Comparison of ENCODE assay signal across 8 mouse cellular contexts in genomic region chr3:52009321-52009720, GRCm38 (mm10).
A peak's percentile ranks its signal among the peaks of the same experiment; 100 is the strongest.
DNase-seq lines count a peak whose midpoint lies in the region; ATAC-seq and TF ChIP-seq lines count a peak whose summit lies in the region.

No protein-coding gene starts in this region.

- no peak for TF ChIP-seq POLR2A in MEL (IDR thresholded peaks at IDR 0.05; ENCODE audit: control insufficient read depth in 1 of 2, insufficient read depth in 1 of 2, low read depth in 1 of 2, low read length in 2 of 2, poor library complexity in 1 of 2)

- TF ChIP-seq RAD21 in MEL (IDR thresholded peaks at IDR 0.05; ENCODE audit: low read depth, low read length): peak; percentile 22

- TF ChIP-seq CTCF in MEL (IDR thresholded peaks at IDR 0.05 in 2 of 3, conservative IDR thresholded peaks at IDR 0.05 in 1 of 3; ENCODE audit: control insufficient read depth in 1 of 3, insufficient read depth in 1 of 3, low read depth in 2 of 3, low read length in 3 of 3, poor library complexity in 1 of 3, severe bottlenecking in 1 of 3): peak in 1 of 3 experiments; percentile 33; a peak in 2 of 6 replicates

- no peaks in the 10 kb centered on the region for H3K27me3 ChIP-seq in MEL (ENCODE audit: control insufficient read depth in 1 of 2, insufficient read depth in 2 of 2, low read length in 2 of 2)
- no peaks in the 10 kb centered on the region for H3K27me3 ChIP-seq in hindbrain, embryonic 16.5 days (replicated peaks; ENCODE audit: control insufficient read depth, insufficient read depth, low read length)
- no peaks in the 10 kb centered on the region for H3K27me3 ChIP-seq in neural tube, embryonic 13.5 days

- peaks cover 0 to 3% of the 10 kb centered on the region in 2 experiments; a peak in 2 of 4 replicates for H3K36me3 ChIP-seq in MEL (ENCODE audit: control insufficient read depth in 1 of 2, insufficient read depth in 2 of 2, low read length in 2 of 2)
- no peaks in the 10 kb centered on the region for H3K36me3 ChIP-seq in hindbrain, embryonic 16.5 days (ENCODE audit: control insufficient read depth, insufficient read depth, low read length)
- no peaks in the 10 kb centered on the region for H3K36me3 ChIP-seq in neural tube, embryonic 13.5 days

- WGBS in hindbrain, embryonic 16.5 days: 13% methylated on average over 6 of the region's 6 CpGs
- WGBS in neural tube, embryonic 13.5 days: 16% methylated on average over 6 of the region's 6 CpGs

- peak; percentile 36 for DNase-seq in kidney, postnatal 10 days
- no peak for DNase-seq in kidney, adult 18-20 months
- DNase-seq in MEL (ENCODE audit: low read depth, low spot score): peak; percentile 10
- DNase-seq in adrenal gland, adult (ENCODE audit: inconsistent age in 2 of 2, low spot score in 1 of 2): no peak
- DNase-seq in right cerebral cortex, postnatal 25 days: no peak

- peak; percentile 48 for ATAC-seq in common myeloid progenitor, adult 5-6 weeks (replicated peaks; ENCODE audit: low read depth, poor library complexity, severe bottlenecking)
- peak; percentile 67 for ATAC-seq in hindbrain, embryonic 16.5 days
- 0 out of 2 replicates have a peak, but pooled peaks have one; percentile 34 for ATAC-seq in neural tube, embryonic 13.5 days (ENCODE audit: low read depth)

- peaks cover 3 to 7% of the 10 kb centered on the region in 2 experiments for H3K4me1 ChIP-seq in MEL (ENCODE audit: control insufficient read depth in 1 of 2, insufficient read depth in 2 of 2, low read length in 2 of 2)
- peaks cover 11% of the 10 kb centered on the region for H3K4me1 ChIP-seq in hindbrain, embryonic 16.5 days (ENCODE audit: control insufficient read depth, insufficient read depth, low read depth, low read length)
- peaks cover 61% of the 10 kb centered on the region for H3K4me1 ChIP-seq in neural tube, embryonic 13.5 days (replicated peaks)

- H3K27ac ChIP-seq in MEL (ENCODE audit: control insufficient read depth, low read depth, low read length): no peak overlapping the region
- H3K27ac ChIP-seq in hindbrain, embryonic 16.5 days (ENCODE audit: low read depth, low read length): peak overlapping the region; percentile 57; the same call in 1 of the 2 replicates
- H3K27ac ChIP-seq in neural tube, embryonic 13.5 days (replicated peaks): peak overlapping the region; percentile 65

- peak overlapping the region; percentile 32 for H3K4me2 ChIP-seq in hindbrain, embryonic 16.5 days (ENCODE audit: low read length)
- H3K4me2 ChIP-seq in neural tube, embryonic 13.5 days: peak overlapping the region; percentile 16; the same call in 1 of the 2 replicates

- TF ChIP-seq EP300 in MEL (IDR thresholded peaks at IDR 0.05; ENCODE audit: low read depth in 1 of 2, low read length in 2 of 2): no peak

- H3K79me2 ChIP-seq in MEL (ENCODE audit: control insufficient read depth, insufficient read depth, low read length, poor library complexity): no peaks in the 10 kb centered on the region

- H3K4me3 ChIP-seq in MEL (ENCODE audit: control insufficient read depth in 1 of 2, insufficient read depth in 1 of 2, low read depth in 2 of 2, low read length in 2 of 2): no peak overlapping the region
- H3K4me3 ChIP-seq in hindbrain, embryonic 16.5 days (ENCODE audit: low read length): no peak overlapping the region
- no peak overlapping the region for H3K4me3 ChIP-seq in neural tube, embryonic 13.5 days

- no peak overlapping the region for H3K9ac ChIP-seq in MEL (ENCODE audit: control insufficient read depth, low read depth, low read length, poor library complexity, severe bottlenecking)
- no peak overlapping the region for H3K9ac ChIP-seq in hindbrain, embryonic 16.5 days (ENCODE audit: low read depth, low read length)
- H3K9ac ChIP-seq in neural tube, embryonic 13.5 days: no peak overlapping the region

- no peaks in the 10 kb centered on the region for H3K9me3 ChIP-seq in MEL (replicated peaks; ENCODE audit: insufficient read depth, low read length)
- H3K9me3 ChIP-seq in hindbrain, embryonic 16.5 days (ENCODE audit: control insufficient read depth, low read length): no peaks in the 10 kb centered on the region
- H3K9me3 ChIP-seq in neural tube, embryonic 13.5 days: no peaks in the 10 kb centered on the region

TF ChIP-seq in MEL, 35 proteins besides CTCF, POLR2A, EP300 and RAD21:
- no peak for TF ChIP-seq USF1 (IDR thresholded peaks at IDR 0.05; ENCODE audit: low read depth, low read length)
- TF ChIP-seq KAT2A (conservative IDR thresholded peaks at IDR 0.05; ENCODE audit: low read depth, low read length): no peak
- no peak for TF ChIP-seq BHLHE40 (IDR thresholded peaks at IDR 0.05; ENCODE audit: borderline replicate concordance, low read depth, low read length)
- TF ChIP-seq ZMIZ1 (IDR thresholded peaks at IDR 0.05; ENCODE audit: low read depth, low read length): no peak
- peak; percentile 16; the same call in 1 of the 2 replicates for TF ChIP-seq SMC3 (IDR thresholded peaks at IDR 0.05; ENCODE audit: low read depth, low read length)
- TF ChIP-seq TCF12 (IDR thresholded peaks at IDR 0.05; ENCODE audit: low read depth, low read length): no peak

Comparison
In these comparisons a context has a peak if more than half of its experiments do, and no peak if none do; other contexts are left out.
1. DNase-seq: peak in kidney, postnatal 10 days (single experiment) and MEL (single experiment); none in kidney, adult 18-20 months (single experiment), adrenal gland, adult (0 of 2) and right cerebral cortex, postnatal 25 days (single experiment).
2. Peak in every context shown above with its lines, with median percentiles within 50 percentile points of each other: ATAC-seq.